Mouse (Mus musculus) olfactory bulb, adult 2 months (tissue): Measurements from ENCODE around the gene Ip6k1.

ENCODE experiments used
- CTCF ChIP-seq: fragments of 200-500 bp; IDR thresholded peaks from 2 replicates; pipeline ENCODE4 v1.5.1; 2012; ENCODE audit warnings: low read depth, mild to moderate bottlenecking, low read length, moderate library complexity; ENCODE audit not compliant: insufficient read depth
- POLR2A ChIP-seq: fragments of 200-500 bp; IDR thresholded peaks from 2 replicates; pipeline ENCODE4 v1.6.1; 2012; ENCODE audit warnings: mild to moderate bottlenecking, low read depth, low read length, moderate library complexity; ENCODE audit not compliant: insufficient read depth

DNA sequence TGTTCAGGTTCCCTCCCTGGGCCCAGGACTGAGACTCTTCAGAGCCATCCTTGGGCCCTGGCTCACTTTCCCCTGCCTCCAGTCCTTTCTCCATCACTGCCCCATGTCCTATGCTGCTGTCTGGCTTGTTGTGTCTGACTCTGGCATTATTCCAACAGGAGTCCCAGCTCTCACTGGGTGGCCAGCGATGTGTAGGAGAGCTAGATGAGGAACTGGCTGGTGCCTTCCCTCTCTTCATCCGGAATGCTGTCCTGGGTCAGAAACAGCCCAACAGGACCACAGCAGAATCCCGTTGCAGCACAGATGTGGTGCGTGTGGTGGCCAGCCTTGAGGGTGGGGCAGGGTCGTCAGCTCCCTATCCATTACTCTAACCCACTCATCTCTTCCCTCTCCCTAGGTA is 32.0 kb upstream of the Ip6k1 start:
- no peak for TF ChIP-seq CTCF
- no peak for TF ChIP-seq POLR2A
